Mouse (Mus musculus) lung, adult 2 months (tissue): Measurements from ENCODE around the gene Lrrc20.
"Not testable (repeated sequence)": the region's sequence is repeated elsewhere in the genome, so short reads cannot be mapped to it uniquely, and the experiment has no call there.

ENCODE experiments used
- CTCF ChIP-seq: fragments of 200-500 bp; IDR thresholded peaks from 2 replicates; pipeline ENCODE4 v1.5.1; 2011; ENCODE audit warnings: mild to moderate bottlenecking, low read length, control low read depth; ENCODE audit not compliant: insufficient read depth
- POLR2A ChIP-seq: fragments of 200-500 bp; IDR thresholded peaks from 2 replicates; pipeline ENCODE4 v1.6.1; 2011; ENCODE audit warnings: low read depth, mild to moderate bottlenecking, control low read depth, low read length, borderline replicate concordance; ENCODE audit errors: extremely low read depth

- TF ChIP-seq CTCF, POLR2A: not testable (repeated sequence)
Observed at GRCm38 (mm10) chr10:61623874-61624273, 148.3 kb downstream of the Lrrc20 start.
